Mouse (Mus musculus): ENCODE measurements around the gene Efnb3. TPM values are rescaled to one million over a fixed set of nuclear protein-coding genes. Genes with fewer than 3 reads are reported as not detected.

Gene Efnb3
- 1.1 and 2.1 TPM in 2 replicates for polyA plus RNA-seq (2012; rRNA removed)

DNA sequence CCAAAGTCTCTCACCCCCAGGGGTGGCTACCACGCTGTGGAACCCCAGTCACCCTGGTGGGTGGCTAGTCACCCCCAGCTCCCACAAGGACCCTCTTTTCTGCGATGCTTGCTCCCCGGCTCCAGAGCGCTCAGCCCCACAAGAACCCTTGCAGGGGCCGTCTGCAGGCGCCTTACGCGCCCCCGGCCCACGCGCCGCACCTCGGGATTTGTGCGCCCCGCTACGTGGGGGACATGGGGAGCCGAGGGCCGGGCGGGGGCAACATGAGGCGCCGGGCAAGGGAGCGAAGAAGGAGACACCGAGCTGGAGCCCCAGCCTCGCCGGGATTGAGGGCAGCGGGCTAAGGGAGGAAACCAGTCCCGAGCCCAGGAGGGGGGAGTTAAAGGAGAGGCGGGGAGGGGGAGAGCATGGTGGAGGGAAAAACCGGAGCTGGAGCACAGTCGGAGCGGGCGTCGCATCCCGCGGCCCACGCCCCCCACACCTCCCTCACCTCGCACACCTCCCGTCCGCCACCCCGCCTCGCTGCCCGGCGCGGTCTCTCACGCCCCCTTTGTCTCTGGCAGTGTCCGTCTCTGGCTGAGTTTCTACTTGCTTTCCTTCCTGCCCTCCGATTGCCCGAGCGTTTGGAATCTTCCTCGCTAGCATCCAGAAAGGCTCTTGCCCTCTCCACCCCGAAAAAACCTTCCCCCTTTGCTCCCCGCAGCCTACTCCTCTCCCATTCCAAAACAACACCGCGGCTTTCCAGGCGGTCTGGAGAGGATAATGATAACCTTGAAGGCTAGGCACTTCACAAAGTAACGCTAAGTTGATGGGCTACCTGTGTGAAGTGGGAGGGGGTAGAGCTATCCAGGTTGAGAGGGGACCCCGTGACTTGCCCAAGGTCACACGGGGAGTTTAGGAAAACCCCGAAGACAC, at the start of gene Efnb3:
TSS of gene Efnb3 (minus strand) at position 355 of the 915 bp plus-strand sequence.
- 14% methylated on average over 59 of the region's 59 CpGs for WGBS
- DNase-seq (ENCODE audit: low read depth, low spot score): no peak

- no peak for DNase-seq (ENCODE audit: low read depth, low spot score)
- WGBS: 74% methylated on average over 7 of the region's 7 CpGs
These were observed 49.4 kb upstream of the Efnb3 start for GRCm38 (mm10) chr11:69609416-69609815.

- DNase-seq (ENCODE audit: low read depth, low spot score): no peak
- WGBS: 82% methylated on average over 3 of the region's 3 CpGs
These were observed 48.5 kb upstream of the Efnb3 start for GRCm38 (mm10) chr11:69608525-69608924.

DNA sequence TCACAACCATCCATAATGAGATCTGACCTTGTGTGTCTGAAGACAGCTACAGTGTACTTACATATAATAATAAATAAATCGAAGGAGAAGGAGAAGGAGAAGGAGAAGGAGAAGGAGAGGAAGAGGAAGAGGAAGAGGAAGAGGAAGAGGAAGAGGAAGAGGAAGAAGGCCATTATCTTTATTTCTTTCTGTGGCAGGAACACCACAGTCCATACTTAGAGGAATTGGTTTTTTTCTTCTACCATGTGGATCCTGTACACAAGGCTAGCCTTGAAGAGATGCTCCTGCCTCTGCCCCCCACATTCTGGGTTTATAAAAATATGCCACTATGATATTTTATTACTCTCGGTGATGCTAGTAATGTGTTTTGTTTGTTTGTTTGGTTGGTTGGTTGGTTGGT, 46.8 kb upstream of the Efnb3 start:
- DNase-seq (ENCODE audit: low read depth, low spot score): no peak
- 61% methylated on average over 2 of the region's 2 CpGs for WGBS

GRCm38 (mm10) chr11:69606491-69606795, 46.4 kb upstream of the Efnb3 start:
- DNase-seq (ENCODE audit: low read depth, low spot score): no peak
- 75% methylated on average over 2 of the region's 2 CpGs for WGBS

DNA sequence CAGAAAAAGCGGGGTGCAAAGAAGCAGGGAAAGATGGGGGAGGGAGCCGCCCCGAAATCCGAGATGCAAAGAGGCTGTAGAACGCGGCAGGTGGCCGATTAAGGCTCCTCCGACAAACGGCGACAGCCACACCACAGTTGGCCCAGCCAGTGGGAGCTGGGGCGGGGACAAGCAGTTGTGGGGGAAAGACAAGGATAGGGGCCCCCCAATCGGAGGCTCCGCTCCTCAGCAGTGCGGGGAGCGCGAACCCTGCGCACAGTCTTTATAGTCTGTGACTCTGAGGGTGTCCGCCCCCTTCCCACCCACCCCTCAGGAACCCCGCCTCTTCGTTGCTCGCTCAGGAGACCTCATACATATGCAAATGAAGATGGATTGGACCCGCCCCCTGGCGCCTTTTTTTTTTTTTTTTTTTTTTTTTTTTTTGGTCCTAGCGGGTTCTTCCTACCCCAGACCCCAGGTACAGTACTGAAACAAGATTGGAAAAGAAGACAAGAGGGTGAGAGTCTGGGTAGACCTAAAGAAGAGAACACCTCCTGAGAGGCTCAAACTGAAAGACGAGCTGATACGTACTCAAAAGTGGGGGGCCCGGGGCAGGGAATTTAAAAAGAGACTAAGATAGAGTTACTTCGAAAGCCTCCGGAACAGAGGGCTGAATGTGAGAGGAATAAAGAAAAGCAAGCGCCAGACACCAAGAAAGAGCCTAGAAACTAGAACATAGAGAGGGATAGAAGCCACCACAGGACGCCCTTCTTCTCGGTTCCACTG, 45.9 kb upstream of the Efnb3 start, which contains the start of gene Atp1b2:
TSS of gene Atp1b2 (minus strand) at position 217 of the 765 bp plus-strand sequence.
- 2% methylated on average over 32 of the region's 32 CpGs for WGBS

GRCm38 (mm10) chr11:69604795-69605664, 45.0 kb upstream of the Efnb3 start:
- DNase-seq (ENCODE audit: low read depth, low spot score): no peak
- WGBS: 1% methylated on average over 73 of the region's 73 CpGs

More for the DNA sequence above, 45.9 kb upstream of the Efnb3 start, which contains the start of gene Atp1b2:
- no peak for DNase-seq (ENCODE audit: low read depth, low spot score)

- DNase-seq (ENCODE audit: low read depth, low spot score): no peak
- 52% methylated on average over 3 of the region's 3 CpGs for WGBS
These were observed 44.3 kb upstream of the Efnb3 start for GRCm38 (mm10) chr11:69604347-69604746.

DNA sequence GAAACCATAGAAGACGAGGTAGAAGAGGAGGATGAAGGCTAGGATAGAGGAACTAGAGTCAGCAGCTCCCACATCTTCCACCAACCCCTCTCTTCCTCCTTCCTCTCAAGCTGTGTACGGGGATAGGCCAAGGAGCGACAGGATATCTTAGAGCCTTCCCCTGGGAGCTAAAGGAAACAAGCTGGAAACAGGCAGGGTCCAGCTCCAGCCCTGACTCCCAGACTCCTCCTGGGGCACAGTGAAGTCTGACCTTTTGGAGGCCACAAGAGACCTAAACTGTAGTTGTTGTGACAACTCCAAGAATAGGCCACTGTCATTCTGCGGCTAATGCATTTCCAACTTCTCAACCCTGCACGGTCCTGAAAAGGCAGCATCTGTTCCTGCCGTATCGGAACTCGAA, 43.5 kb upstream of the Efnb3 start:
- no peak for DNase-seq (ENCODE audit: low read depth, low spot score)
- 90% methylated on average over 8 of the region's 8 CpGs for WGBS

GRCm38 (mm10) chr11:69601768-69602167, 41.8 kb upstream of the Efnb3 start:
- DNase-seq (ENCODE audit: low read depth, low spot score): no peak
- WGBS: 45% methylated on average over 3 of the region's 3 CpGs

- 29% methylated on average over 6 of the region's 6 CpGs for WGBS
- no peak for DNase-seq (ENCODE audit: low read depth, low spot score)
These were observed 40.1 kb upstream of the Efnb3 start for GRCm38 (mm10) chr11:69600098-69600497.

GRCm38 (mm10) chr11:69599436-69599835, 39.4 kb upstream of the Efnb3 start:
- 14% methylated on average over 9 of the region's 9 CpGs for WGBS
- no peak for DNase-seq (ENCODE audit: low read depth, low spot score)

DNA sequence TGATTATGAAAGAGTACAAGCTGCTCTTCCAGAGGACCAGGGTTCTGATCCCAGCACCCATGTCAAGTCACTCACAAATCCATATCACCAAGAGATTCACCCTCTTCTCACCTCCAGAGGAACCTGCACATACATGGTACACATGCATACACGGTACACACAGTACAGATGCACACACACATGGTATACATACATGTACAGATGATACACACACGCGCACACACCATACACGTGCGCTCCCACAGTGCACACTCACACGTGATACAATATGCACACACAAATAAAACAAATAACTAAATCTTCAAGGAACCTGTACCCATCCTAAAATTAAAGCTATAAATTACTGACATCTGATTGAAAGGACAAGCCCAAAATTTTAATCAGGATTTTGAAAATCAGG, 34.8 kb upstream of the Efnb3 start:
- DNase-seq (ENCODE audit: low read depth, low spot score): no peak
- WGBS: 92% methylated on average over 6 of the region's 6 CpGs

- no peak for DNase-seq (ENCODE audit: low read depth, low spot score)
- WGBS: 76% methylated on average over 4 of the region's 4 CpGs
These were observed 32.8 kb upstream of the Efnb3 start for GRCm38 (mm10) chr11:69592799-69593198.

GRCm38 (mm10) chr11:69591899-69592637, 32.1 kb upstream of the Efnb3 start:
- 72% methylated on average over 7 of the region's 7 CpGs for WGBS
- DNase-seq (ENCODE audit: low read depth, low spot score): no peak

DNA sequence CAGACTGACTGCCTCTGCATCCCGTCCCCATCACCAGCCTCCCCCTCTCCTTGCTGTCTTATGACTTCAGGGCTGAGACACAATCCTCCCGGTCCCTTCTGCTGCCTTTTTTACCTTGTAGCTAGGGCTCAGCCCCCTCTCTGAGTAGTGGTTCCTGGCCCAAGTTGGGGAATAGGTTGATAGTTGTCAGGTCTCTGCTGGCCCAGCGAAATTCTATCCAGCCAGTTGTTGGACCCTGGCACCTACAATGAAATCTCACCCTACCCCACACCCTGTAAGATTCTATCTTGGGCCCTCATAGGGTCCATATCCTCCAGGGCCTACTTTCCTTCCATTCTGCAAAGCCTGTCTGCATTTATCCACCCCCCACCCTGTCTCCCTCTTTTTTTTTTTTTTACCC, 31.4 kb upstream of the Efnb3 start:
- no peak for DNase-seq (ENCODE audit: low read depth, low spot score)
- 92% methylated on average over 3 of the region's 3 CpGs for WGBS

DNA sequence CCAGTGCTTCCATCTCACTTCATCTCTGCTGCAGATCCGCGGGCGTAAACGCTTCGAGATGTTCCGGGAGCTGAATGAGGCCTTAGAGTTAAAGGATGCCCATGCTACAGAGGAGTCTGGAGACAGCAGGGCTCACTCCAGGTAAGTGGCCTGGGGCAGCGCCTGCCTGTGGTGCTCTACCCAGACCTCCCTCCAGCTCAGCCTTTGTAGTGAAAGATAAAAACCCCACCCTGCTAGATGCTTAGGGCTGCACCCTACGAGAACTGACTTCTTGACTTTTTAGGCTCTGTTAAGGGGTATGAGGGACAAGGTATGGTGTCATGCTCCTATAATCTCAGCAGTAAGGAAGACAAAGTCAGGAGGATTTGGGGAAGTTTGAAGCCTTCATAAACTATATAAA, 30.6 kb upstream of the Efnb3 start:
- 92% methylated on average over 8 of the region's 8 CpGs for WGBS
- DNase-seq (ENCODE audit: low read depth, low spot score): no peak

GRCm38 (mm10) chr11:69589207-69589834, 29.3 kb upstream of the Efnb3 start:
- no peak for DNase-seq (ENCODE audit: low read depth, low spot score)
- 93% methylated on average over 22 of the region's 22 CpGs for WGBS
